Mouse (Mus musculus) CH12F3 (cell line): ENCODE measurements around the gene Pla2g5.

ENCODE experiments used
- in situ Hi-C: fragments of 300-500 bp; cut with MboI; formaldehyde crosslinking; loops from 2 replicates; pipeline ENCODE4 v1.14.3; 2020; ENCODE audit warnings: low sequenced_read_pairs

The Pla2g5 gene

DNA sequence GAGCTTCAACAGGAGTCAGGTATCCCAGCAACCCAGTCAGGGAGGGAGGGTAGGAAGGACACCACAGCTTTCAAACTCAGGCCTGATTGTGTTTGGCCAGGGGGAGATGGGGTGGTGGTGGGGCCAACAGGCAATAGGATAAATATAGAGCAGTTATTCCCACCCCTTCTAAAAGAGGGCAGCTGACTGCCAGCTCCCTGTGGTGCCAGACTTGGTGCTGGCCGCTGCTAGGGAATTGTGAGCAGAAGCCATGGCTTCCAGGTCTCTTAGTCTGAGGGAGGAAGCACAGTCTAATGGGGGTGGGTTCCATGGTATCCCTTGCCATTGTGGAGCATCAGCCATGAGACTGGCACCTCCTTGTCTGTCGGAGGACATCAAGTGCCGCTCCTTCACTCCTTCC lies 109.7 kb downstream of the Pla2g5 start:
- in situ Hi-C loops = no loop called here

DNA sequence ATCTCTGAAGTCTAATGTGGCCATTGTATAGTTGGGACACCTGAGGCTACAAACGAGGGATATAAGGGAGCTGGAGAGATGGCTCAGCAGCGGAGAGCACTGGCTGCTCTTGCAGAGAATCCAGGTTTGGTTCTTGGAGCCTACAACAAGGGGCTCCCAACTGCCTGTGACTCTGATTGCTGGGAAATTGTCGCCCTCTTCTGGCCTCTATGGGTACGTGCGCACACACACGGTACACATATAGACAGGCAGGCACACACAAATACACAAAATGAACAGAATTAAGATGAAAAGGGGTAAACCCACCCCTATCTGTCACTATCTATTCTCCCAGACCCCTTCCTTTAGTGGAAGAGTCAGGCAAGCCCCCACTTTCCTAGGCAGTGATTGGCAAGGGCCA lies 110.7 kb downstream of the Pla2g5 start:
- in situ Hi-C loops = no loop called here
